Mouse (Mus musculus) kidney, postnatal 0 days (tissue): ENCODE measurements at regions not wholly inside any gene's neighbourhood (a gene's known extent, or its start where the extent isn't known, plus 50 kb on each side); places are given as distances from the start of the nearest gene placed in this dataset.
A peak's percentile ranks its signal among the peaks of the same experiment; 100 is the strongest.

Experiments used
- ATAC-seq: fragments of 200-750 bp; cut with Nextera tagmentation; replicated peaks from 2 replicates; pipeline ENCODE4 v1.8.0; 2017; ENCODE audit warnings: low read depth, moderate number of reproducible peaks, moderate TSS enrichment, moderate library complexity; ENCODE audit not compliant: low FRiP score
- DNase-seq: peaks from one replicate; pipeline ENCODE4 v3.0.0-alpha.2; 2016; ENCODE audit warnings: low spot score
- H3K27ac ChIP-seq: fragments of 300-500 bp; sonication (generic); 2 replicates; pipeline ENCODE4 v1.5.1; 2014; ENCODE audit warnings: mild to moderate bottlenecking
- H3K27me3 ChIP-seq: fragments of 300-500 bp; sonication (generic); 2 replicates; pipeline ENCODE4 v1.6.1; 2014; ENCODE audit warnings: low read length, mixed read lengths; ENCODE audit not compliant: insufficient read depth
- H3K36me3 ChIP-seq: fragments of 300-500 bp; sonication (generic); 2 replicates; pipeline ENCODE4 v1.6.1; 2014; ENCODE audit warnings: low read length, mixed read lengths; ENCODE audit not compliant: insufficient read depth
- H3K4me1 ChIP-seq: fragments of 300-500 bp; sonication (generic); replicated peaks from 2 replicates; pipeline ENCODE4 v1.6.1; 2014; ENCODE audit warnings: antibody characterized with exemption, low read length, mixed read lengths; ENCODE audit not compliant: insufficient read depth
- H3K4me2 ChIP-seq: fragments of 300-500 bp; sonication (generic); 2 replicates; pipeline ENCODE4 v1.6.1; 2014; ENCODE audit warnings: mild to moderate bottlenecking, low read length, moderate library complexity, mixed read lengths
- H3K4me3 ChIP-seq: fragments of 300-500 bp; sonication (generic); replicated peaks from 2 replicates; pipeline ENCODE4 v1.5.1; 2014; ENCODE audit warnings: low read depth, low read length
- H3K9ac ChIP-seq: fragments of 300-500 bp; sonication (generic); 2 replicates; pipeline ENCODE4 v1.6.1; 2014; ENCODE audit warnings: low read depth, low read length
- H3K9me3 ChIP-seq: fragments of 300-500 bp; sonication (generic); replicated peaks from 2 replicates; pipeline ENCODE4 v1.6.1; 2016; ENCODE audit warnings: low read length, inconsistent platforms, mixed read lengths
- CTCF ChIP-seq: IDR thresholded peaks from 2 replicates; pipeline ENCODE4 v1.5.1; 2016; ENCODE audit warnings: antibody characterized with exemption, low read depth, mild to moderate bottlenecking, moderate library complexity
- WGBS: fragments of 180-500 bp; shearing (Covaris S2); extraction: QIAGEN DNeasy Blood & Tissue Kit; methylation state at CpG from one replicate; pipeline ENCODE4 v1.1.7; 2014; 5-methylcytosine and 5-hydroxymethylcytosine counted together

DNA sequence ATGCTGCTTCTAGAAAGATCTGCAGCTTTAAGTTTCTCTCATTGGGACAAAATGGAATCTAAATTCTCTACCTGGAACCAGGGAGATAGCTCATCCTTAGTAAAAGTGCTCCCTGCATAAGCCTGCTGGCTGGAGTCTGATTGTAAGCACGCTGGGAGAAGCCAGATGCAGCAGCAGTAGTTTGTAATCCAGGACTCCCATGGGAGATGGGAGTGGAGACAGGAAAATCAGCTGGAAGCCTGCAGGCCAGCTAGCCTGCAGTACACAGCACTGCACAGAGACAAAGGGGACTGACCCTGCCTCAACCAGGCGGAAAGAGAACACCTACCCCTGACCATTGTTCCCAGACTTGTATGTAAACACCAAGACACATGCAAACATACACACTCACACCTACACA lies 170.2 kb downstream of the Shq1 start:
- DNase-seq, result peak; percentile 22
- 51% methylated on average over 2 of the region's 2 CpGs for WGBS
- no peak for ATAC-seq
- Histone ChIP-seq H3K27ac (no peak overlapping the region), H3K4me3 (no peak overlapping the region), H3K9ac (no peak overlapping the region), H3K9me3 (no peaks in the 10 kb centered on the region), H3K27me3 (no peaks in the 10 kb centered on the region), H3K36me3 (no peaks in the 10 kb centered on the region), H3K4me1 (no peaks in the 10 kb centered on the region), H3K4me2 (no peak overlapping the region)
- no peak for TF ChIP-seq CTCF

DNA sequence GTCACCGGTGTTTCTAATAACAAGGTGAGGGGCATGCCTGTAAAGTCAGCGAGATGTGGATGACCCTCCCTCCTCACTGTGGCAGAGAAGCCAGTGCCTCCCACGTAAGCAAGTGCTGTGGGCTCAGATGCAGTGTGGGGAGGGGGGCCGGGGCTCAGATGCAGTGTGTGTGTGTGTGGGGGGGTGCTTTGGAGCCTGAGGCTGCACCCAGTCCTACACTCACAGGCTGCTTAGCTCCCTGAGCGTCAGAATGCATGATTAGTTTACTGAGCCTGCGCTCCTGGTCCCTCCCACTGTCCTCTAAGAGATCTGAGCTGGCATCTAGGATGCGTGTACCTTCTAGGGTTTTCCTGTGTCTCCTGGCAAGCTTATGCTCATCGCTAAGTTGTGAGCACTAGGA lies 170.9 kb downstream of the Shq1 start:
- H3K9me3 ChIP-seq, result no peaks in the 10 kb centered on the region
- no peak overlapping the region for H3K27ac ChIP-seq
- 44% methylated on average over 8 of the region's 8 CpGs for WGBS
- no peak overlapping the region for H3K9ac ChIP-seq
- no peaks in the 10 kb centered on the region for H3K27me3 ChIP-seq
- ATAC-seq (peak; percentile 36; the same call in 1 of the 2 replicates), DNase-seq (no peak)
- H3K4me3 ChIP-seq, result no peak overlapping the region
- H3K4me1 ChIP-seq, result no peaks in the 10 kb centered on the region
- no peak overlapping the region for H3K4me2 ChIP-seq
- no peak for TF ChIP-seq CTCF
- H3K36me3 ChIP-seq, result no peaks in the 10 kb centered on the region

DNA sequence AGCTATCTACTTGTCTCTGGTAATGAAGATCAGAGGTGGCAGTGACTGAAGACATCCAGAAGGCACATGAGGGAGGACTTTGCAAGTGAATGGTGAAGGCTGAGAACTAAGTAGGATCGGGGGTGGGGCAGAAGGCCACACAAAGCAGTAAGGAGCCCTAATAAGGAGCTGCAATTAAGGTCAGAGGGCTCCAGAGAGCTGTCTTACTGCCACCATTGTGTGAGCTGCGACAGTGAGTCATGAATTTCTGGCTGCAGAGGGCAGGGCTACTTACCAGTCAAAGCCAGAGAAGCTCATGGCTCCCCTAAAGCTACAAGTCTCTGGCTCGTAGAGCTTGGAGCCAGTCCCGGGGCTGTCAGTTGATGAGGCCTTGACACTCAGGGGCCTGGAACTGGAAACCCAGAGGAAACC lies 172.1 kb downstream of the Shq1 start:
- H3K27ac ChIP-seq, result no peak overlapping the region
- no peak for TF ChIP-seq CTCF

DNA sequence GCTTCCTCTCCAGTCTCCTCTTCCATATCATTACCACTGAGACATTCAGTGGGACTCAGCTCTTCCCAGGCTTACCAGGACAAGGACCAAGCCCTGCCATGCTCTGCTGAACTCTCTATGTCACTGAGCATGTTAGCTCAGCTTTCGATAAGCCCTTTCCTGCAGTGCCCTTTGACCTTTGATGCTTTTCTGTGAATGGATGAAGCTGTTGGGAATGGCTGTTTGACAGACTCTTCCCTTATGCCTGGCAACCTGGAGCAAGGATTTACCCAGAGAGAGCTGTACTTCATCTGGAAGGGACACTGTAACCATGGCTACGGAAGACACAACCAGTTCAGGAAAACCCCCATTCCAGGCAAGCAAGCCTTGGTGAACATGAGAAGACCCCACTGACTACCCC lies 172.8 kb downstream of the Shq1 start:
- Histone ChIP-seq H3K4me2 (no peak overlapping the region), H3K4me3 (no peak overlapping the region), H3K27ac (no peak overlapping the region), H3K36me3 (no peaks in the 10 kb centered on the region), H3K27me3 (no peaks in the 10 kb centered on the region), H3K9me3 (no peaks in the 10 kb centered on the region), H3K4me1 (no peaks in the 10 kb centered on the region), H3K9ac (no peak overlapping the region)
- no peak for TF ChIP-seq CTCF
- 61% methylated on average over 2 of the region's 2 CpGs for WGBS
- DNase-seq (no peak), ATAC-seq (no peak)

More for the DNA sequence above, 172.1 kb downstream of the Shq1 start:
- H3K4me2 ChIP-seq, result no peak overlapping the region
- no peak overlapping the region for H3K9ac ChIP-seq
- DNase-seq (no peak), ATAC-seq (no peak)
- no peaks in the 10 kb centered on the region for H3K36me3 ChIP-seq
- H3K9me3 ChIP-seq, result no peaks in the 10 kb centered on the region
- WGBS, result 42% methylated on average over 4 of the region's 4 CpGs
- H3K4me1 ChIP-seq, result no peaks in the 10 kb centered on the region
- H3K4me3 ChIP-seq, result no peak overlapping the region
- no peaks in the 10 kb centered on the region for H3K27me3 ChIP-seq

DNA sequence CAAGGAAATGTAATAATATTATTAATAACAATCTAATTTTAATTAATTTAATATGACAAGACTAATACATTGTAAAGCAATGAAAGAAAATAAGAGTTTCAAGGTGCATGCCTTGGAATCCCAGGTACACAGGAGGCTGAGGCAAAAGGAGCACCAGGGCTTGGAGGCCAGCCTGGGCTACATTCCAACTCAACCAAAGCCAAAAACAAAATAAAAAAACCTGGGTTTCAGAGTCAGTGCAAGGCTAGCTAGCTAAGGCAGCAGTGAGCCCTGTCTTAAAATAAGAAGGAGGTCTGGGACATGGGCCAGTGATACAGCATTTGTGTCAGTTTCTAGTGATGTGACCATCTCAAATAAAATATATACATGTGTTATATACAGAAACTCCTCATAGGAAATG lies 174.8 kb downstream of the Shq1 start:
- no peak overlapping the region for H3K4me3 ChIP-seq
- ATAC-seq, result no peak
- no peaks in the 10 kb centered on the region for H3K36me3 ChIP-seq
- no peak for DNase-seq
- no peak overlapping the region for H3K4me2 ChIP-seq
- H3K9ac ChIP-seq, result no peak overlapping the region
- no peaks in the 10 kb centered on the region for H3K9me3 ChIP-seq
- H3K27ac ChIP-seq, result no peak overlapping the region
- no peaks in the 10 kb centered on the region for H3K4me1 ChIP-seq
- no peak for TF ChIP-seq CTCF
- no peaks in the 10 kb centered on the region for H3K27me3 ChIP-seq

DNA sequence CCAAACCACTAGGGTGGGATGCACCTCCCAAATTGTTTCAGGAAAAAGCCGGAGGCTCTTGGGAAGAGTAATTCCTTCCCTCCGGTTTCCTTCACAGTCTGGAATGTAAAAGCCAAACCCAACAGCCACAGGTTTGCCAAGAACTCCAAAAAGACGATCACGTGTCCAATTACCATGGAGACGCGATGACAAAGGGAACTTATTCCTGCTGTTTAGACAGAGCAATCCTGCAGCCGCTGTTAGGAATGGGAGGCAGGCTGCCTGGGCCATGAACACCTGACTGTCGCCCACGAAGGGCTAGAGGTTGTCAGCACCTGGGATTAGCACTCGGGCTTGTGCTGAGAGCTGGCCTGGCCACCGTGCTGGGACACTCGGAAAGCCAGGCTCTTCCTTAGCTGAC lies 175.8 kb downstream of the Shq1 start:
- Histone ChIP-seq H3K27me3 (no peaks in the 10 kb centered on the region), H3K36me3 (no peaks in the 10 kb centered on the region), H3K9ac (no peak overlapping the region), H3K27ac (no peak overlapping the region), H3K4me3 (no peak overlapping the region), H3K4me1 (no peaks in the 10 kb centered on the region), H3K4me2 (no peak overlapping the region), H3K9me3 (no peaks in the 10 kb centered on the region)
- ATAC-seq, result no peak
- DNase-seq, result peak; percentile 47
- no peak for TF ChIP-seq CTCF
- WGBS, result 70% methylated on average over 12 of the region's 12 CpGs

DNA sequence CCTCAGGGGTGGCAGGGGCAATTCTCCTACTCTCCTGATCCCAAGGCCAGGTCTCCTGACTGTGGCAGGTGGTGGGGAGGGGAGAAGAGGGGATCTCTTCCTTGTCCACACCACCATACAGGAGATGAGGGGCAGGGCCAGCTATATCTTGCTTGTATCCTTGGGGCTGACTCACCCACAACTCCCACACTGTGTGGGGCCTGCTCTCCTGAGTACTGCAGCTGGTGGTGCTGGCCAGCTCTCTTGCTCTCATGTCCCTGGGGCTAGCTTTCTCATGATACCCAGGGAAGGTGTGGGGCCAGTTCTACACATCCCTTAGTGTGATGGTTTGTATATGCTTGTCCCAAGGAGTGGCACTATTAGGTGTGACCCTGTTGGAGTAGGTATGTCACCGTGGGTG lies 177.4 kb downstream of the Shq1 start:
- TF ChIP-seq CTCF, result no peak
- no peaks in the 10 kb centered on the region for H3K9me3 ChIP-seq
- no peak overlapping the region for H3K27ac ChIP-seq
- no peak overlapping the region for H3K4me3 ChIP-seq
- no peaks in the 10 kb centered on the region for H3K36me3 ChIP-seq
- no peak overlapping the region for H3K9ac ChIP-seq
- no peaks in the 10 kb centered on the region for H3K4me1 ChIP-seq
- ATAC-seq, result no peak
- WGBS, result 71% methylated on average over 1 of the region's 1 CpGs
- H3K27me3 ChIP-seq, result no peaks in the 10 kb centered on the region
- no peak overlapping the region for H3K4me2 ChIP-seq
- no peak for DNase-seq
